Mouse (Mus musculus) limb, embryonic 10.5 days (tissue): ENCODE measurements around the gene Efcab10. TPM values are rescaled to one million over a fixed set of nuclear protein-coding genes. Genes with fewer than 3 reads are reported as not detected.
A peak's percentile ranks its signal among the peaks of the same experiment; 100 is the strongest.

Experiments
- DNase-seq: peaks from one replicate; pipeline ENCODE4 v3.0.0-alpha.2; 2017; ENCODE audit warnings: low spot score
- H3K27ac ChIP-seq: fragments of 300-500 bp; sonication (generic); 2 replicates; pipeline ENCODE4 v1.5.1; 2016; ENCODE audit warnings: mild to moderate bottlenecking
- H3K27me3 ChIP-seq: fragments of 300-500 bp; sonication (generic); 2 replicates; pipeline ENCODE4 v1.6.1; 2016; ENCODE audit warnings: low read depth, mild to moderate bottlenecking; ENCODE audit not compliant: poor library complexity, severe bottlenecking
- H3K36me3 ChIP-seq: fragments of 300-500 bp; sonication (generic); 2 replicates; pipeline ENCODE4 v1.6.1; 2016; ENCODE audit warnings: mild to moderate bottlenecking, moderate library complexity
- H3K4me1 ChIP-seq: fragments of 300-500 bp; sonication (generic); 2 replicates; pipeline ENCODE4 v1.6.1; 2016
- H3K4me3 ChIP-seq: fragments of 300-500 bp; sonication (generic); 2 replicates; pipeline ENCODE4 v1.5.1; 2016; ENCODE audit warnings: mild to moderate bottlenecking, moderate library complexity
- H3K9me3 ChIP-seq: fragments of 300-500 bp; sonication (generic); replicated peaks from 2 replicates; pipeline ENCODE4 v1.6.1; 2016; ENCODE audit warnings: mild to moderate bottlenecking
- WGBS: fragments of 180-500 bp; shearing (Covaris S2); methylation state at CpG from one replicate; pipeline ENCODE4 v1.1.7; 2016; 5-methylcytosine and 5-hydroxymethylcytosine counted together
- polyA plus RNA-seq: library from polyadenylated mRNA; unstranded; fragments of >200 nt; fragmentation: Nextera tagmentation; extraction: Ambion mirVana; gene quantifications from 2 replicates; pipeline ENCODE4 v1.2.1, GENCODE M21; 2016

Gene Efcab10
- 0.39 and 0.83 TPM in 2 replicates for polyA plus RNA-seq

DNA sequence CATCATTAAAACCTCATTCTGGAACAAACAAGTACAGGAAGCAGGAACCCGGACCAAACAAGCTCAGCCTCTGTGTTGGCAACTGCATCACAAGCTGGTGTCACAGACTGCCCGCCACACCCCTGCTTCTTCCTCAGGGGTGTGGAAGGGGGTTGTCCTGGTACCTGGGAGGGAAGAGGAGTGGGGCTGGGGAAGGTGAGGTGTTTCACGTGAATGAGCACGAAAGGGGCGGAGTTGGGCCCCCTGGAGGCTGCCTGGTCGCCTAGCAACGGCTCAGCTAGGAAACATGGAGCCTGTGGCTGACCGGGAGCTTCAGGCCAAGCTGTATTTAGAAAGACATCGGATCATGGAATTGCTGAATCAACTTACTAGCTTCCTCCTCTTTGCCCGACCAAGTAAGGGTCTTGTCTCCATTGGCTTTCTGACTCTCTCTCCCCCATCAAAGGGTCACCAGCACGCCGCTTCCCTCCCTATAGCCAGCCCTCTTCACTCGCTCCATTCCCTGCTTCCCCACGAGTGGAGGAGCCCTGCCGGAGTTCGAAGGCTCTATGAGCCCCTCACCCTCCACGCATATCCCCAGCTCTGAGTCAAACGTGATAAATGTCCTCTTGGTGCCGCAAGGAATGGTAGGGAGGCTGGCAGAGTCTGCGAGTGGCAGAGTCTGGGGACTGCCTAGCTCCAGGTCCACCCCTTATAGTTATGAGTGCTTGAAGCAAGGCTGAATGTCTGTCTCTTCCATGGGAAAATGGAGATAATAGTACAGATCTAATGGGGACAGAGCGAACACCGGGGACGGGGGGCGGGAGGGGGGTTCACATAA lies at the start of gene Efcab10:
Gene Efcab10, plus strand, starts transcription at position 51 of the 820 bp plus-strand sequence.
- H3K27ac ChIP-seq: peak within 1 kb of the TSS; percentile 68; the same call in 1 of the 2 replicates
- WGBS: 13% methylated on average over 24 of the region's 24 CpGs

GRCm38 (mm10) chr12:33344970-33345772 lies 49.5 kb upstream of the Efcab10 start:
- Histone ChIP-seq H3K27me3 (0 out of 2 replicates have a peak, but pooled peaks cover 10% of the 10 kb centered on the region), H3K27ac (peak overlapping the region; percentile 87), H3K9me3 (no peaks in the 10 kb centered on the region), H3K36me3 (0 out of 2 replicates have a peak, but pooled peaks cover 2% of the 10 kb centered on the region), H3K4me1 (peaks cover 42% of the 10 kb centered on the region), H3K4me3 (peak overlapping the region; percentile 46)
- WGBS: 4% methylated on average over 25 of the region's 25 CpGs
- peak; percentile 60 for DNase-seq

More for the DNA sequence above, at the start of gene Efcab10:
- DNase-seq: peak; percentile 68
- peaks cover 11% of the 10 kb centered on the region for H3K4me1 ChIP-seq
- peak within 1 kb of the TSS; percentile 52 for H3K4me3 ChIP-seq
- no peaks in the 10 kb centered on the region for H3K9me3 ChIP-seq
- H3K36me3 ChIP-seq: no peaks in the 10 kb centered on the region
- no peaks in the 10 kb centered on the region for H3K27me3 ChIP-seq

GRCm38 (mm10) chr12:33345773-33346435 lies 48.8 kb upstream of the Efcab10 start:
- Histone ChIP-seq H3K4me3 (peak overlapping the region; percentile 46), H3K9me3 (no peaks in the 10 kb centered on the region), H3K27me3 (0 out of 2 replicates have a peak, but pooled peaks cover 10% of the 10 kb centered on the region), H3K27ac (peak overlapping the region; percentile 87), H3K4me1 (peaks cover 42% of the 10 kb centered on the region), H3K36me3 (0 out of 2 replicates have a peak, but pooled peaks cover 5% of the 10 kb centered on the region)
- WGBS: 22% methylated on average over 23 of the region's 23 CpGs
- peak; percentile 55 for DNase-seq

GRCm38 (mm10) chr12:33352671-33353070 lies 42.0 kb upstream of the Efcab10 start:
- Histone ChIP-seq H3K36me3 (peaks cover 5% of the 10 kb centered on the region; the same call in 1 of the 2 replicates), H3K4me3 (no peak overlapping the region), H3K4me1 (no peaks in the 10 kb centered on the region), H3K9me3 (no peaks in the 10 kb centered on the region), H3K27ac (no peak overlapping the region), H3K27me3 (no peaks in the 10 kb centered on the region)
- DNase-seq: no peak
- WGBS: 83% methylated on average over 4 of the region's 4 CpGs

GRCm38 (mm10) chr12:33358345-33358744 lies 36.3 kb upstream of the Efcab10 start:
- WGBS: 95% methylated on average over 10 of the region's 10 CpGs
- DNase-seq: no peak
- Histone ChIP-seq H3K27me3 (no peaks in the 10 kb centered on the region), H3K4me1 (no peaks in the 10 kb centered on the region), H3K27ac (no peak overlapping the region), H3K9me3 (no peaks in the 10 kb centered on the region), H3K36me3 (peaks cover 3% of the 10 kb centered on the region; the same call in 1 of the 2 replicates), H3K4me3 (no peak overlapping the region)

DNA sequence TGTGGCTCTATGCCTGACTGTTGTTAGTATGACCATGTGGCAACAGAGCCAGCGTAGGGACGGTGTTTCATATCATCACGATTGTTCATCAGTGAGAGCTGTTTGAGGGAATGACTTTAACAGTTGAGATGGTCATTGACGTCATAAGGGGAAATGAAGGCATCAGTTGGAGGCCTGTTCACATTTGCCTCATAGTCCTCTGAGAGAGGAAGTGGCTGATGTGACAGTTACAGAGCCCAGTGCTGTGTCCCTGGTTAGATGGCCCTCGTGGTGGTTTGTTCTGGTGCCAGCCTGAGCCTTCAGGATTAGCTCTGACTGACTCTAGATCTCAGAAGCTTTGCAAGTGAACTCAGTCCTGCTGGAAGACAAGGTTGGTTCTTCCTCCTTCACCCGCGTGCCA lies 35.4 kb upstream of the Efcab10 start:
- Histone ChIP-seq H3K27me3 (no peaks in the 10 kb centered on the region), H3K4me3 (no peak overlapping the region), H3K27ac (no peak overlapping the region), H3K9me3 (no peaks in the 10 kb centered on the region), H3K4me1 (no peaks in the 10 kb centered on the region; the same call in 1 of the 2 replicates), H3K36me3 (peaks cover 3% of the 10 kb centered on the region; the same call in 1 of the 2 replicates)
- no peak for DNase-seq
- 89% methylated on average over 7 of the region's 7 CpGs for WGBS

DNA sequence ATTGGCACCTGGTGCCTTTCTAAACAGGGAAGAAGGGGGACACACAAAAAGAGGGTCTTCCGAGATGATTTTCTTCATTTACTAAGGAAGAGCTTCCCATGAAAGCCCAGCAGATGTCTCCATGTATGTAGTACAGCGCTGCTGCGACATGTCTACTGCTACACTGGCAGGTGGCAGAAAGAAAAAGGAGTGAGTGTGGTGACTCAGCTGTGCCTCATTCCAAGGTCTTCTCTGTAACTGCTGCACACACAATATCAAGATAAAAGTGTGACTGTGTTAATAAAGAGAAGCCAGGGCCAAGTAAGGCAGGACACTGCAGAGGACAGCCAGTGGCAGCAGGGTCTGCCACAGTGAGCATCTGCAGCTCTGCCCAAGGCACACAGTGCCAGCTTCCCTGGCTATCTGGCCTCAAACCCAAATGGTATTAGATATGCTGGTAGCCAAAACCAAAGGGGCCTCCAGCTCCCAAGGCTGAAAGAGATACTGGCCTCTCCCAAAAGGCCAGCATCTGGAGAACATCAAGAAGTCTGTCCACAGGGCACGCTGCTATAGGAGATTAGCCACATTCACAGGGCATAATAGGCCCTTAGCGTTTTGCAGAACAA lies 34.7 kb upstream of the Efcab10 start:
- no peak for DNase-seq
- Histone ChIP-seq H3K27me3 (no peaks in the 10 kb centered on the region), H3K4me1 (peaks cover 3% of the 10 kb centered on the region; the same call in 1 of the 2 replicates), H3K9me3 (no peaks in the 10 kb centered on the region), H3K27ac (no peak overlapping the region), H3K4me3 (no peak overlapping the region), H3K36me3 (peaks cover 3% of the 10 kb centered on the region; the same call in 1 of the 2 replicates)
- WGBS: 92% methylated on average over 5 of the region's 5 CpGs

GRCm38 (mm10) chr12:33360729-33361128 lies 33.9 kb upstream of the Efcab10 start:
- H3K27ac ChIP-seq: no peak overlapping the region
- 88% methylated on average over 6 of the region's 6 CpGs for WGBS
- no peak for DNase-seq
- H3K4me1 ChIP-seq: peaks cover 3% of the 10 kb centered on the region; the same call in 1 of the 2 replicates
- H3K9me3 ChIP-seq: no peaks in the 10 kb centered on the region
- H3K36me3 ChIP-seq: peaks cover 3% of the 10 kb centered on the region; the same call in 1 of the 2 replicates
- no peaks in the 10 kb centered on the region for H3K27me3 ChIP-seq
- H3K4me3 ChIP-seq: no peak overlapping the region

- 86% methylated on average over 8 of the region's 8 CpGs for WGBS
- H3K36me3 ChIP-seq: peaks cover 13% of the 10 kb centered on the region; the same call in 1 of the 2 replicates
- no peak for DNase-seq
- no peak overlapping the region for H3K27ac ChIP-seq
- no peaks in the 10 kb centered on the region for H3K27me3 ChIP-seq
- H3K4me3 ChIP-seq: no peak overlapping the region
- H3K4me1 ChIP-seq: peaks cover 3% of the 10 kb centered on the region; the same call in 1 of the 2 replicates
- H3K9me3 ChIP-seq: no peaks in the 10 kb centered on the region
These were observed 30.1 kb upstream of the Efcab10 start for GRCm38 (mm10) chr12:33364511-33364910.

GRCm38 (mm10) chr12:33365133-33365532 lies 29.5 kb upstream of the Efcab10 start:
- Histone ChIP-seq H3K9me3 (no peaks in the 10 kb centered on the region), H3K27ac (no peak overlapping the region), H3K4me3 (no peak overlapping the region), H3K27me3 (no peaks in the 10 kb centered on the region), H3K4me1 (peaks cover 3% of the 10 kb centered on the region; the same call in 1 of the 2 replicates), H3K36me3 (peaks cover 13% of the 10 kb centered on the region; the same call in 1 of the 2 replicates)
- DNase-seq: no peak
- 88% methylated on average over 8 of the region's 8 CpGs for WGBS

GRCm38 (mm10) chr12:33369555-33369954 lies 25.1 kb upstream of the Efcab10 start:
- no peak overlapping the region for H3K4me3 ChIP-seq
- H3K9me3 ChIP-seq: no peaks in the 10 kb centered on the region
- peaks cover 13% of the 10 kb centered on the region; the same call in 1 of the 2 replicates for H3K36me3 ChIP-seq
- 83% methylated on average over 3 of the region's 3 CpGs for WGBS
- no peak for DNase-seq
- H3K27ac ChIP-seq: no peak overlapping the region
- H3K27me3 ChIP-seq: no peaks in the 10 kb centered on the region
- peaks cover 1% of the 10 kb centered on the region; the same call in 1 of the 2 replicates for H3K4me1 ChIP-seq
